Mouse (Mus musculus): ENCODE measurements around the gene Gatad1.
"Not testable (repeated sequence)": the region's sequence is repeated elsewhere in the genome, so short reads cannot be mapped to it uniquely, and the experiment has no call there.

Gatad1 gene

DNA sequence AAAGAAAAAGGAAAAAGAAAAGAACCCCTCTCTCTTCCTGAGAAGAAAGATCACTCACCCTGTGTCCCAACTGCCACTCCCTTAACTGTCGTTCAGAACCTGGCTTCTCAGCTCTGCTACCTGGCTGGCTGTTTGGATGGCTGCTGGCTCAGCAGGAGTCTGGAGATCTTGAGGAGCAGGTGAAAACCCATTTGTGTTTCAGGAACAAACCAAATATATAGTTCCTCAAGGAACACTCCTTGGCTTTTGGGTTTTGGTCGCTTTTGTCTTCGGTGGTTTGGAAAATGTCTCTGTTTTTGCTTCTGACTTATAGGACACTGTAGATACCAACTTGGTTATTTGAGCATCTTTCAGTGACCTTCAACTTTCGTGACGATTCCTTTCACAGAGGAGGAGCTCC, at the start of gene Gatad1:
Gene Gatad1, minus strand, starts transcription at position 101 of the 400 bp plus-strand sequence.
- no peak for DNase-seq (ENCODE audit: low read depth, low spot score)

- DNase-seq (ENCODE audit: low read depth, low spot score), result no peak
These were observed 45.2 kb upstream of the Gatad1 start for GRCm38 (mm10) chr5:3702180-3702579.

GRCm38 (mm10) chr5:3700025-3700424, 43.0 kb upstream of the Gatad1 start:
- DNase-seq (ENCODE audit: low read depth, low spot score), result no peak

DNA sequence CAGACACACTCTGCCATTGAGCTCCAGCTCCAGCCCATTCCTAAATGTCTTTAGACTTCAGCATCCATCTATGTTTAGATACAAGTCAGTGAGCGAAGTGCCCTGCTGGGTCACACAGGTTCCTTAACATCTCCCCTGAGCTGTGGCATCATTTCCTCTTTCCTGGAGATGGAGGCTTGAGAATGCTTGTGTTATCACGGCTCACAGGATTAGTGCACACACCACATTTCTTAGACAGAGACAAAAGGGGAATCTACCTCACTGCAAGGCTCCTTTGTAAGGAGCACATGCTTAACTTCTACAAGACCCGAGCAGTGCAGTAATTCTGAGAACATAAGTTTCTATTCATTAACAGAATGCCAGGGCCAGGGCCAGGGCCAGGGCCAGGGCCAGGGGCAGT, 39.0 kb upstream of the Gatad1 start:
- no peak for DNase-seq (ENCODE audit: low read depth, low spot score)

DNA sequence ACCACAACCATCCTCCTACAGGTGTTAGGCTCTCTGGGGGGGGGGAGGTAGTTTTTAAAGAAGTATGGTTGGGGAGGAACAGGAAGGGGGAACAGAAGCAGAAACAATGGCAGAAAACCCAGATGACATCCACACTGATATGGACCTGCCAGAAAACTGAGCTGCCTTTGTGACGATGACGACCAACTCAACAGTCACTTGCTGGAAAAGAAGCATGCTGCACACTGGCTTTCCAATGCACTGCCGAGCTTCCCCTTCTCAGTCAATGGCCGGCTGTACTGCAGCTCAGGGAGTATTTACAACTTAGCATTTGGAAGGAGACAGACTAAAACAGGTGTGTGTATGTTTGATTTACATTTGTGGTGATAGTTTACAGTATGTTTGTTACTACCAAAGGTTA, 38.2 kb upstream of the Gatad1 start:
- DNase-seq (ENCODE audit: low read depth, low spot score), result no peak

DNA sequence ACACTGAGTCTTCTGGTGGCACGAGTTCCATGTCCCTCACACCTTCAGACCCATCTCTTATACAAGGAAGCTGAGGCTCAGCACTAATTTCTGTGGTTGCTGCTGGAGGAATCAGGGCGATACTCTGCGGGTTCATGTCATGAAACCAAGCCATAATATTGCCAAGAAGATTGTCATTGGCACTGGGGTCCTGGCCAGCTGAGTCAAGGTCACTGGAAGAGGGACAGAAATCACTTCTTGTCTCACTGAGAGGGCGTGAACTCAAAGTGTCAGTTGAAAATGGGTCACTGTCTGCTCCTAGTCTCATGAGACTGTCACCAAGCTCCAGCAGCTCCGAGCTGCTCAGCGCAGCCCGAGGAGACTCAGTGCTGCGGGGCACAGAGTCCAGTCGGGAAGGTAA, 36.0 kb upstream of the Gatad1 start:
- no peak for DNase-seq (ENCODE audit: low read depth, low spot score)

DNA sequence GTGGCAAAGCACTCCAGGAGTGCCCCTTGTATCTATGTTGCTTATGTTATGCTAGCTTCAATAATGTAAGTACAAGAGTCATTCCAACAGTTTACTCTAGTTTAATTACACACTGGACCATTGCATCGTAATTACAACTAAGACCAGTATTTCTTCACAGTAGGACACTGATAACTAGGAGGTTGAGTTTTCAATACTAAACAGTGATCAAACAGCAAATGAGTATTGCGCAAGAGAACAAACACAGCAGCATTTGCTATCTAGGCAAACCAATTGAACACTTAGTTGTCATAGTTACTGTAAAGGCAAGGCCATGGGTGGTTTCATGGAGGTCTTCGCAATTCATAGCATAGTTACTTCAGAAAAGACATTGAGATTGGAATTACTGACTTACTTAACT, 34.3 kb upstream of the Gatad1 start:
- DNase-seq (ENCODE audit: low read depth, low spot score), result no peak

GRCm38 (mm10) chr5:3688298-3688697, 31.3 kb upstream of the Gatad1 start:
- peak; percentile 67 for DNase-seq (ENCODE audit: low read depth, low spot score)

DNA sequence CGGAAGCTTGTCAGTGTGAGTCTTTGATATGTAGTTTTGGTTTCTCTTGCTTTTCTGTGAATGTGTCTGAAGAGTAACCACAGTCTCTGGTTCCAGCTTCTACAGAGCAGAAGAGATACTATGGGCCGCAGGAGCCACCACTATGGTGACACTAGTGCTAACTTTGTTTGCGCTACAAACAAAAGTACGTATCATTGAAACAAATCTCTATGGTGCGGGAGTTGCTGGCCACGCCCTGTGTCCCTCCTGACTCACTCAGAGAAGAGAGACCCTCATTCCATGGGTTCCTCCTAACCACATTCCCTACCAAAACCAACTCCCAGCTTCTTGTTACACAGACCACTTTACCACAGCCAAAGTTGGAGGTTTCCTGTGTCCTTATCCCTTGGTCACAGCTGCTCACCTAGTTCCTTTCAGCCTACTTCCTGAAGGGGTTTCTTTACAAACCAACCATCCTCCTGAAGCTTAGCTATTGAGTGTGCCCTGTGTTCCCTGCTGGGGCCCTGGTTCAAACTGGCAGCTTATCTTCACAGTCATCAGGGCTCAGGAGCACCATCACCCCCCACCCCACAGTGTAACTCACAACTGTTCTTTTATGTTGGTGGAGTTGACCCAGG, 13.1 kb upstream of the Gatad1 start:
- DNase-seq (ENCODE audit: low read depth, low spot score), result no peak

DNA sequence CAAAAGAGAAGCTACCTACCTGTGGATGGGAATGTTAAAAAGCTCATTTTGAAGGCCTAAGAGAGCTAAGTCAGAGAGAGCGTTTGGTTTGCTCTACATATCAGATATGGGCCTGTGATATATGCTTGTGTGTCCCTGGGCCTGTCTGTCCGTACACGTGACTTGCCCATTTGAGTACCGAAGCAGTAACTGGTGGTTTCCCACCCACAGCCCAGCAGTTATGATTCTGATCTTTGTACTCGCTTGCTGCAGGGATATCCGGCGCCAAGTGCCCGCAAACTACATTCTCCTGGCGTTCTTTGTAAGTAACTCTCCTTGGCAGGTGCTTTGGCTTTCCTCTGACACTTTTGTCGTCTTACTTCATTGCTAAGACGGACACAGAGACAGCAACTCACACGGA, 9.6 kb upstream of the Gatad1 start:
- DNase-seq (ENCODE audit: low read depth, low spot score), result no peak

GRCm38 (mm10) chr5:3665225-3665624, 8.2 kb upstream of the Gatad1 start:
- DNase-seq (ENCODE audit: low read depth, low spot score), result no peak

DNA sequence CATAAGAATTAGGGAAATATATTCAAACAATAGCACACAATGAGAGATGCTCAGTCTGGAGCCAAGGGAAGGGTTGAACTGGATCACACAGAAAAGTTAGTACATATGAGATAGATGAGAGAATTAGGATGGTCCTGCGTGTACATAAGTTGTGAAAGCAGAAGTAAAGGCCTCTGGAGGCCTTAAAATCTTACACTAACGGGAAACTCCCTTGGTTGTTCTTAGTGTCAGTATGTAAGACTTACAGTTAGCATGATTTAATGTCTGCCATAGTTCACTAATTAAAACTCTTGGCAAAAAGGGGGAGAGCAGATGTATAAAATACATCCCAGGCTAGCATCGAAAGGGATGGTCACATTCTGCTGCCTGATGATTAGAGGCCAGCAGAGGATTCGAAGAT, 3.2 kb downstream of the Gatad1 start:
- DNase-seq (ENCODE audit: low read depth, low spot score), result no peak

DNA sequence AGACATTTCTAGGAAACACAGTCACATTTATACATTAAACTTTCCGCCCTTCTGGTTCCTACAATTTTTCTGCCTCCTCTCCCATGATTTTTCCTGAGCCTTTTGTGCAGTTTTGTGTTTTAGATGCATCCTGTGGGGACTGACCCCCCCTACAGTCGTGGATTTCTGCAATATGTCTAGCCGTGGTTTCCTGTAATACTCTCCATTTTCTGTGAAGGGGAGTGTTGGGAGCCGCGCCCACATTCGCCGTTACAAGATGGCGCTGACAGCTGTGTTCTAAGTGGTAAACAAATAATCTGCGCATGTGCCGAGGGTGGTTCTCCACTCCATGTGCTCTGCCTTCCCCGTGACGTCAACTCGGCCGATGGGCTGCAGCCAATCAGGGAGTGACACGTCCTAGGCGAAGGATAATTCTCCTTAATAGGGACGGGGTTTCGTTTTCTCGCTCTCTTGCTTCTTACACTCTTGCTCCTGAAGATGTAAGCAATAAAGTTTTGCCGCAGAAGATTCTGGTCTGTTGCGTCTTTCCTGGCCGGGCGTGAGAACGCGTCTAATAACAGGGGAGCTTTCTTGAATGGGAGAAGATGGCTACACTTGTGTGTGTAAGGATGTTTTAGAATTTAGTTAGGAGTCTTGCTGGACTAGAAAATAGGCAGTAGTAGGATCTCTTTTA, 3.9 kb downstream of the Gatad1 start:
- DNase-seq (ENCODE audit: low read depth, low spot score), result not testable (repeated sequence)

DNA sequence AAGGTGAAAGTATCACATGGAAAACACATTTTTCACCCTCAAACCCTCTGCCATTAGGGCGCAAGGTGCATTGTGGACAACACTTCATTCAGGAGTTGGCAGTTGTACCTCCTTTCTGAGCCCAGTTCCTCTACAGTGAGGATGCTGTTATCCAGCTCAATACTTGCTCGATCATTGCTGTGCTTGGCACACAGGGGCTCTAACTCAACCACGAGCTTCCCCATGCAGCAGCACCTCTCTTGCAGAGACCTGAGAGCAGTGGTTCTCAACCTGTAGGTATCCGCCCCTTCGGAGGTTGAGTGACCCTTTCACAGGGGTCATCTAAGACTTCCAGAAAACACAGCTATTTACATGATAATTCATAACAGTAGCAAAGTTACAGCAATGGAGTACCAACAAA, 5.4 kb downstream of the Gatad1 start:
- no peak for DNase-seq (ENCODE audit: low read depth, low spot score)

- DNase-seq (ENCODE audit: low read depth, low spot score), result no peak
These were observed 6.1 kb downstream of the Gatad1 start, which contains the start of gene Tmbim7 for GRCm38 (mm10) chr5:3650881-3651280. TSS of gene Tmbim7 (plus strand) at chr5:3651181.

DNA sequence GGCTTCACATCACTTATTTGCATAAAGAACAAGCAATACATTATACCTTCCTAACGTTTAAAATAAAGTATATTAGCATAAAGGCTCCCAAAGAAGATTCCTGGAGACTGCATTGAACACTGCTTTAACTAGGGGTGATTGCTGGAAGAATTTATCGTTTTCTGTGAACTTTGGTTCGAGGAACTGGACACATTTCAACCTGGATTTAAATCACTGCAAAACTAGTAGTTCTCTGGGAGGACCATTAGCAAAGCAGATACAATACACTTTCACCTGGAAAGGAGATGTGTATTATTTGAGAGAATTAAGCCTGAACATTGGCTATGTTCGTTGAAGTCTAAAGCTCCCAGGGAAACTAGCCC, 8.2 kb downstream of the Gatad1 start:
- DNase-seq (ENCODE audit: low read depth, low spot score), result no peak

DNA sequence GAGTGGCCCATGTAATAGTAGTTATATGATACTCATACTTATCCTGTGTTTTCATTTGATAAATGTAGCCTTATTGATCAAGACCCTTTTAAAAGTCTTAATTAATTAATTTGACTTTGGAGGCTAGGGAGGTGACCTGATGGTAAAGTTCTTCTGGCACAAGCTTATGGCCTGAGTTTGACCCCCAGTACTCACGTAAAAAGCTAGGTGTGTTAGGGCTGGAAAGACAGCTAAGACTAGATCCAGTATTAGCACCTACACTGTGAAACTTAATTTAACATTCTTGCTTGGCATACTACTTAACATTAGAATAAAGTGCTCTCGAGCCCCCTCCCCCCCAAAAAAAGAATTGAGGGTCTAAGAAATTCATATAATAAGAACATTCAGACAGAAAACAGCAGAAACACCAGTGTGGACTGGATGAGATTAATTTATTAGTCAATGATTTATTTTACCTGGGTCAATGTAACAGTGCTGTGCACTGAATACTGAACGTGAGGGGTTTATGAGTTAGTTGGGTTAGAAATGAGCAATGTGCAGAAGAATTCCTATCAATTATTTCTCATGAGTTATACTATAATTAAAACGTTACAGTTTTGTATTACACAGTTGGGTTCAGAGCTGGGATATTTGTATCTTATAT, 8.7 kb downstream of the Gatad1 start:
- no peak for DNase-seq (ENCODE audit: low read depth, low spot score)

DNA sequence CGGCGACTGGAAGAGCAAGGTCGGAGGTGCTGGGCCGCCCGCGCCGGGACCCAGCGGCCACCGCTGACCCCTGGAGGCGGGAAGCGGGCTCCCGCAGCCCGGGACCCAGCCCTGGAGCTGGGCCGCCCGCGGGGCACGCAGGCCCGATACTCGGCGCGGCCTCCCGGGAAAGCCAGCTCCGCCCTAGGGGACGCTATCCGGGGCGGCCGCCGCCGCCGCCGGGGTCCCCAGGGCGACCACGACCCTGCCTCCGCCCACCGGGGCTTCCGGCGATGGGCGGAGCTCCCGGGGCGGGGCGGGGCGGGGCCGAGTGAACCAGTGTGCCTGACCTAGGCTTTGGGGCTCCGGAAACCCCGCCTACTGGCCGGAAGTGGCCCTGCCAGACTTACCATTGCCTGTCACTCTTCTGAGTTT, 9.3 kb downstream of the Gatad1 start:
- DNase-seq (ENCODE audit: low read depth, low spot score), result peak; percentile 92

GRCm38 (mm10) chr5:3646991-3647707, 9.8 kb downstream of the Gatad1 start:
- DNase-seq (ENCODE audit: low read depth, low spot score), result peak; percentile 77

GRCm38 (mm10) chr5:3646539-3646938, 10.4 kb downstream of the Gatad1 start:
- no peak for DNase-seq (ENCODE audit: low read depth, low spot score)

- no peak for DNase-seq (ENCODE audit: low read depth, low spot score)
These were observed 11.7 kb downstream of the Gatad1 start for GRCm38 (mm10) chr5:3645326-3645725.

- DNase-seq (ENCODE audit: low read depth, low spot score), result no peak
These were observed 12.4 kb downstream of the Gatad1 start for GRCm38 (mm10) chr5:3644621-3645020.
